Mouse (Mus musculus) CD4-positive, CD25-positive, alpha-beta regulatory T cell, adult 9 weeks (primary cell): ENCODE measurements around the gene Cd209e. TPM values are rescaled to one million over a fixed set of nuclear protein-coding genes. Genes with fewer than 3 reads are reported as not detected.

Experiments used
- polyA plus RNA-seq: library from polyadenylated mRNA; unstranded; fragments of 100-300 nt; shearing (Covaris generic); gene quantifications from one replicate; pipeline ENCODE4 v1.2.1, GENCODE M21; 2017

Cd209e gene
- not detected for polyA plus RNA-seq

DNA sequence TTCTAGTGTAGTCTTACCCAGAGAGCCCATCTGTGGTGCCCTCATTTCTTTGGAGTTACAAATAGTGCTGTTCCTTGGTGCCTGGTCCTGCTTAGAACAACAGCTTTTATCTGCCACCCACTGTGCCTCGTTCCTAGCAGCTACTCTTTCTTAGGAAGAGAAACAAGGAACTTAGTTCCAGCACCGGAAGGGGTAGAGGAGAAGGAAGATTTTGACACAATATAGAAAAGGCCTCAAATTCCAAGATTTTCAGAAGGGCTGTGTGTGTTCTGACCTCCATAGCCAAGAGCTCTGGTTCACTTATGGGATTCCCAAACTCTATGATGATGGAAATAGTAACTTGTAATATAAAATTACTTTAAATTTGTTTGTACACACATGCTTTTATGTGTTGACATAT is at the start of gene Cd209e:
Gene Cd209e (minus strand): TSS at position 101 of the 400 bp plus-strand sequence.

GRCm38 (mm10) chr8:3878455-3878854 is 24.3 kb upstream of the Cd209e start, which contains the start of gene Cd209d:
Gene Cd209d (minus strand): TSS chr8:3878555.

Other genes with a start within 250 kb of the Cd209e start
- 139 TPM for gene Xab2, start 233.0 kb downstream of the Cd209e start, polyA plus RNA-seq
- gene Pet100, start 232.8 kb downstream of the Cd209e start, polyA plus RNA-seq, result 142 TPM
- not detected for gene Pcp2, start 228.8 kb downstream of the Cd209e start, polyA plus RNA-seq
- 252 TPM for gene Stxbp2, start 223.4 kb downstream of the Cd209e start, polyA plus RNA-seq
- not detected for gene Retn, start 198.5 kb downstream of the Cd209e start, polyA plus RNA-seq
- gene Mcemp1, start 188.6 kb downstream of the Cd209e start, polyA plus RNA-seq, result not detected
- not detected for gene Fcor, start 181.9 kb downstream of the Cd209e start, polyA plus RNA-seq
- 38.9 TPM for gene Trappc5, start 178.0 kb downstream of the Cd209e start, polyA plus RNA-seq
- 1.1 TPM for gene Fcer2a, start 160.1 kb downstream of the Cd209e start, polyA plus RNA-seq
- gene Clec4g, start 133.7 kb downstream of the Cd209e start, polyA plus RNA-seq, result not detected
- 0.43 TPM for gene Cd209a, start 105.3 kb downstream of the Cd209e start, polyA plus RNA-seq
- not detected for gene Cd209d, start 24.2 kb upstream of the Cd209e start, polyA plus RNA-seq
- not detected for gene Cd209b, start 72.5 kb upstream of the Cd209e start, polyA plus RNA-seq
- 0.65 TPM for gene Cd209c, start 100.4 kb upstream of the Cd209e start, polyA plus RNA-seq